Mouse (Mus musculus) heart, adult 2 months (tissue): ENCODE data around the gene Cdc40. TPM values are rescaled to one million over a fixed set of nuclear protein-coding genes. Genes with fewer than 3 reads are reported as not detected.

Experiments used
- DNase-seq, 2 experiments: peaks; one replicate each; pipeline ENCODE4 v3.0.0; 2021
- H3K27ac ChIP-seq: fragments of 200-600 bp; 2 replicates; pipeline ENCODE4 v1.8.1; 2022
- H3K27me3 ChIP-seq: fragments of 200-500 bp; 2 replicates; pipeline ENCODE4 v1.6.1; 2012; ENCODE audit warnings: mild to moderate bottlenecking, low read length, inconsistent platforms, mixed read lengths; ENCODE audit not compliant: control insufficient read depth, insufficient read depth
- H3K36me3 ChIP-seq: fragments of 200-500 bp; 2 replicates; pipeline ENCODE4 v1.6.1; 2012; ENCODE audit warnings: low read length, inconsistent platforms; ENCODE audit not compliant: control insufficient read depth, insufficient read depth
- H3K4me1 ChIP-seq: fragments of 200-500 bp; 2 replicates; pipeline ENCODE4 v1.6.1; 2011; ENCODE audit warnings: low read length; ENCODE audit not compliant: control insufficient read depth, insufficient read depth
- H3K4me3 ChIP-seq: fragments of 200-600 bp; 2 replicates; pipeline ENCODE4 v1.8.1; 2022
- H3K79me2 ChIP-seq: fragments of 200-500 bp; replicated peaks from 2 replicates; pipeline ENCODE4 v1.6.1; 2012; ENCODE audit warnings: mild to moderate bottlenecking, inconsistent platforms, low read length, moderate library complexity, mixed read lengths; ENCODE audit not compliant: control insufficient read depth, insufficient read depth
- H3K9ac ChIP-seq: fragments of 200-500 bp; 2 replicates; pipeline ENCODE4 v1.6.1; 2012; ENCODE audit warnings: low read depth, mild to moderate bottlenecking, control low read depth, inconsistent platforms, low read length, mixed read lengths
- CTCF ChIP-seq: fragments of 200-600 bp; IDR thresholded peaks from 2 replicates; pipeline ENCODE4 v1.8.1; 2022; ENCODE audit warnings: antibody characterized with exemption, mild to moderate bottlenecking, moderate library complexity
- EP300 ChIP-seq: fragments of 200-500 bp; IDR thresholded peaks from 2 replicates; pipeline ENCODE4 v1.6.1; 2011; ENCODE audit warnings: low read depth, low read length, control low read depth; ENCODE audit not compliant: insufficient read depth
- POLR2A ChIP-seq: fragments of 200-500 bp; IDR thresholded peaks from 2 replicates; pipeline ENCODE4 v1.6.1; 2011; ENCODE audit warnings: mild to moderate bottlenecking, low read depth, low read length, control low read depth; ENCODE audit not compliant: insufficient read depth
- WGBS: fragments of 180-500 bp; shearing (Covaris S2); methylation state at CpG from one replicate; pipeline ENCODE4 v1.1.7; 2018; 5-methylcytosine and 5-hydroxymethylcytosine counted together
- intact Hi-C: fragments of 180-260 bp; cut with DNase I; formaldehyde crosslinking; loops from one replicate; pipeline ENCODE4 v1.15.1; 2025
- polyA plus RNA-seq: library from polyadenylated mRNA; depleted of rRNA; stranded (reverse); fragments of >200 nt; gene quantifications from 2 replicates; pipeline ENCODE4 v1.2.3, GENCODE M21; 2012
- total RNA-seq, 2 experiments: library from RNA; stranded (reverse); gene quantifications; 2 replicates each; pipeline ENCODE4 v1.2.3; 2021

Cdc40 gene
- total and polyA plus RNA-seq, 3 experiments = 8.6 to 19.3 (median 18.6) TPM

GRCm38 (mm10) chr10:40845626-40846025 lies 37.5 kb downstream of the Cdc40 start:
- intact Hi-C loops = no loop called here
- 56% methylated on average over 6 of the region's 6 CpGs for WGBS
- Histone ChIP-seq H3K9ac (no peak overlapping the region), H3K4me3 (no peak overlapping the region), H3K27ac (no peak overlapping the region), H3K4me1 (no peaks in the 10 kb centered on the region; the same call in none of the 2 replicates), H3K79me2 (no peaks in the 10 kb centered on the region), H3K27me3 (no peaks in the 10 kb centered on the region), H3K36me3 (peaks cover 3% of the 10 kb centered on the region; the same call in 1 of the 2 replicates)
- TF ChIP-seq POLR2A (no peak), EP300 (no peak)
- no peak for DNase-seq

- 0 out of 2 replicates have a peak overlapping the region, but pooled peaks have one; percentile 32 for H3K9ac ChIP-seq
- H3K79me2 ChIP-seq = no peaks in the 10 kb centered on the region
- intact Hi-C loops = no loop called here
- WGBS = 59% methylated on average over 10 of the region's 10 CpGs
- H3K36me3 ChIP-seq = peaks cover 3% of the 10 kb centered on the region; the same call in 1 of the 2 replicates
- DNase-seq = no peak
- TF ChIP-seq EP300 (no peak), CTCF (no peak), POLR2A (no peak)
- no peak overlapping the region for H3K4me3 ChIP-seq
- no peak overlapping the region for H3K27ac ChIP-seq
- peaks cover 2% of the 10 kb centered on the region for H3K4me1 ChIP-seq
- no peaks in the 10 kb centered on the region for H3K27me3 ChIP-seq
Observed at GRCm38 (mm10) chr10:40844546-40844945, 38.6 kb downstream of the Cdc40 start.

DNA sequence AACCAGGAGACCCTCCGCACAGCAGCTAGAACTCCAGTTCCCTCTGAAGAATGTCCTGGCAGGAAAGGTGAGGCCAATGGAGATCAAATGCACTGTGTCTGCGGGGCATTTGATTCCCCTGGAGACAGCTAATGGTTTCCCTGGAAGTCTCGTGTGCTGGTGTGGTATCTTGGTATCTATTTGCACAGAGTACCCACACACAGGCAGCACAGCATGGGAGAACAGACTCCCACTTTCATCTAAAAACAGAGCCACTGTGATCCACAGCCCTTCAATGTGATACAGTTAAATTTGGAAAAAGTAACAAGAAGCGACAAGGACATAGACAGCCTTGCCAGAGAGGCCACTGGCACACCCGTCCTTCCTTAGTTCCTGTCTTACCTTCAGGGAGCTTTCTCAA lies 39.3 kb downstream of the Cdc40 start:
- no peak overlapping the region for H3K4me3 ChIP-seq
- WGBS = 76% methylated on average over 5 of the region's 5 CpGs
- no peak for DNase-seq
- no peaks in the 10 kb centered on the region for H3K27me3 ChIP-seq
- peaks cover 2% of the 10 kb centered on the region for H3K4me1 ChIP-seq
- peaks cover 3% of the 10 kb centered on the region; the same call in 1 of the 2 replicates for H3K36me3 ChIP-seq
- H3K79me2 ChIP-seq = no peaks in the 10 kb centered on the region
- no peak overlapping the region for H3K27ac ChIP-seq
- TF ChIP-seq CTCF = no peak
- no peak for TF ChIP-seq POLR2A
- TF ChIP-seq EP300 = no peak
- no peak overlapping the region for H3K9ac ChIP-seq
- intact Hi-C loops = no loop called here

DNA sequence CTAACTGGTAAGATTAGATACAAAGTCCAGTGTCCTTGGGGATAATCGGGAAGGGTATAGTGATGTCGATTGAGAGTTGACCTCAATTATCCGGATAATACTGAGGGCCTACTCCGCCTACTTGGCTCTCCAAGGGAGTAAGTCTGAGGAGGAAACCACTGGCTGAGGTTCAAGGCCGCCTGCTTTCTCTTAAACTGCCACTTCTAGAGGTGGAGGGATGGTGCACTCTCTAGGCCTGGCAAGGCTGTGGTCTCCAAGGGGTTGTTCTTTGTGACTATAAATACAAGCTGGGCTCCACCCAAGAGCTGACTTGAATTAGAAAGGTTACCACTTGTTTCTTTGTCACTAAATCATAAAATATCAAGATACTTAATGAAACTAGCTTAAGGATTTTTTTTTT lies 43.0 kb downstream of the Cdc40 start:
- TF ChIP-seq CTCF = no peak
- no peak for TF ChIP-seq POLR2A
- no peak for TF ChIP-seq EP300
- peak; percentile 26 to 41 for DNase-seq
- no peak overlapping the region for H3K27ac ChIP-seq
- H3K9ac ChIP-seq = no peak overlapping the region
- H3K27me3 ChIP-seq = no peaks in the 10 kb centered on the region
- peaks cover 3% of the 10 kb centered on the region; the same call in 1 of the 2 replicates for H3K36me3 ChIP-seq
- H3K4me1 ChIP-seq = peaks cover 2% of the 10 kb centered on the region
- WGBS = 36% methylated on average over 5 of the region's 5 CpGs
- no peak overlapping the region for H3K4me3 ChIP-seq
- intact Hi-C loops = no loop called here
- H3K79me2 ChIP-seq = no peaks in the 10 kb centered on the region

- Histone ChIP-seq H3K79me2 (no peaks in the 10 kb centered on the region), H3K9ac (no peak overlapping the region), H3K27me3 (no peaks in the 10 kb centered on the region), H3K36me3 (no peaks in the 10 kb centered on the region; the same call in 1 of the 2 replicates), H3K27ac (no peak overlapping the region), H3K4me1 (no peaks in the 10 kb centered on the region), H3K4me3 (no peak overlapping the region)
- no peak for TF ChIP-seq CTCF
- no peak for TF ChIP-seq EP300
- no peak for TF ChIP-seq POLR2A
- no peak for DNase-seq
- 93% methylated on average over 7 of the region's 7 CpGs for WGBS
- intact Hi-C loops = no loop called here
Observed at GRCm38 (mm10) chr10:40831267-40831666, 51.8 kb downstream of the Cdc40 start.

DNA sequence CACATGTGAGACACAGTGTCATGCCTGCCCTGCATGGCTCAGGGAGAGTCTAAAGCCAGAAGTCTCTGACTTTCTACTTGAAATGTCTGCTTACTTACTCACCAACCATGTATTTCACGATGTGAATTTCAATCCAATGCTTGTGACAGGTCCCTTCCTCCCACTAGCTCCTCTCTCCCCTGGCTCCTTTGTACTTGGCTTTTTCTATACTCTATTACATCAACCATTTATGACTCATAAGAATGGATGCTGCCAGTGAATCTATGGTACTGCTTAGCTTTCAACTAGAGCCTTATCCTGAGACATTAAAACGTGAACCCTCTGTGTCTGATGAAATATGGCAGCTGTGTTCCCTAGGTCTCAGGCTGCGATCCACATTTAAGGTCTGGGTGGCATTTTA lies 52.8 kb downstream of the Cdc40 start:
- intact Hi-C loops = no loop called here
- no peaks in the 10 kb centered on the region; the same call in 1 of the 2 replicates for H3K36me3 ChIP-seq

More for the DNA sequence above, 52.8 kb downstream of the Cdc40 start:
- H3K27me3 ChIP-seq = no peaks in the 10 kb centered on the region
- H3K27ac ChIP-seq = no peak overlapping the region
- TF ChIP-seq EP300 (no peak), CTCF (no peak), POLR2A (no peak)
- no peak for DNase-seq
- H3K79me2 ChIP-seq = no peaks in the 10 kb centered on the region
- H3K9ac ChIP-seq = no peak overlapping the region
- 83% methylated on average over 3 of the region's 3 CpGs for WGBS
- H3K4me3 ChIP-seq = no peak overlapping the region
- H3K4me1 ChIP-seq = no peaks in the 10 kb centered on the region
